Mouse (Mus musculus) lung, embryonic 14.5 days (tissue): Measurements from ENCODE around the gene Sgpl1. TPM values are rescaled to one million over a fixed set of nuclear protein-coding genes. Genes with fewer than 3 reads are reported as not detected.

ENCODE experiments used
- ATAC-seq: fragments of 200-750 bp; cut with Nextera tagmentation; 2 replicates; pipeline ENCODE4 v1.8.0; 2017; ENCODE audit warnings: mild to moderate bottlenecking, moderate TSS enrichment, moderate library complexity; ENCODE audit not compliant: insufficient read depth
- DNase-seq: peaks from one replicate; pipeline ENCODE4 v3.0.0-alpha.2; 2015
- H3K27ac ChIP-seq: fragments of 300-500 bp; sonication (generic); 2 replicates; pipeline ENCODE4 v1.5.1; 2014; ENCODE audit warnings: low read depth, mild to moderate bottlenecking, moderate library complexity
- H3K27me3 ChIP-seq: fragments of 300-500 bp; sonication (generic); 2 replicates; pipeline ENCODE4 v1.6.1; 2014; ENCODE audit warnings: low read length, control low read depth; ENCODE audit not compliant: insufficient read depth
- H3K36me3 ChIP-seq: fragments of 300-500 bp; sonication (generic); 2 replicates; pipeline ENCODE4 v1.6.1; 2014; ENCODE audit warnings: control low read depth; ENCODE audit not compliant: insufficient read depth
- H3K4me1 ChIP-seq: fragments of 300-500 bp; sonication (generic); 2 replicates; pipeline ENCODE4 v1.6.1; 2014; ENCODE audit warnings: antibody characterized with exemption, control low read depth; ENCODE audit not compliant: insufficient read depth
- H3K4me2 ChIP-seq: fragments of 300-500 bp; sonication (generic); 2 replicates; pipeline ENCODE4 v1.6.1; 2014; ENCODE audit warnings: mild to moderate bottlenecking
- H3K4me3 ChIP-seq: fragments of 300-500 bp; sonication (generic); 2 replicates; pipeline ENCODE4 v1.5.1; 2014; ENCODE audit warnings: low read depth, low read length
- H3K9ac ChIP-seq: fragments of 300-500 bp; sonication (generic); 2 replicates; pipeline ENCODE4 v1.6.1; 2014
- H3K9me3 ChIP-seq: fragments of 300-500 bp; sonication (generic); 2 replicates; pipeline ENCODE4 v1.6.1; 2016; ENCODE audit warnings: low read depth, low read length, control low read depth
- CTCF ChIP-seq: IDR thresholded peaks from 2 replicates; pipeline ENCODE4 v1.5.1; 2016; ENCODE audit warnings: antibody characterized with exemption, low read depth
- WGBS: fragments of 180-500 bp; shearing (Covaris S2); extraction: QIAGEN DNeasy Blood & Tissue Kit; methylation state at CpG from one replicate; pipeline ENCODE4 v1.1.7; 2014; 5-methylcytosine and 5-hydroxymethylcytosine counted together
- polyA plus RNA-seq: library from polyadenylated mRNA; unstranded; fragments of >200 nt; fragmentation: Nextera tagmentation; extraction: Ambion mirVana; gene quantifications from 2 replicates; pipeline ENCODE4 v1.2.1, GENCODE M21; 2014

Sgpl1 gene
- polyA plus RNA-seq, 1 experiment from 2014 or later, result 77.6 TPM

- DNase-seq (no peak), ATAC-seq (no peak)
- 85% methylated on average over 8 of the region's 8 CpGs for WGBS
- no peak overlapping the region for H3K4me2 ChIP-seq
- H3K4me3 ChIP-seq, result no peak overlapping the region
- TF ChIP-seq CTCF, result no peak
- no peaks in the 10 kb centered on the region for H3K9me3 ChIP-seq
- no peak overlapping the region for H3K27ac ChIP-seq
- H3K36me3 ChIP-seq, result no peaks in the 10 kb centered on the region
- no peaks in the 10 kb centered on the region for H3K27me3 ChIP-seq
- peaks cover 11% of the 10 kb centered on the region for H3K4me1 ChIP-seq
- H3K9ac ChIP-seq, result no peak overlapping the region
Observed at GRCm38 (mm10) chr10:61178687-61179086, 31.2 kb upstream of the Sgpl1 start.

- Histone ChIP-seq H3K9me3 (no peaks in the 10 kb centered on the region), H3K27ac (no peak overlapping the region), H3K27me3 (no peaks in the 10 kb centered on the region), H3K4me1 (peaks cover 11% of the 10 kb centered on the region), H3K4me2 (no peak overlapping the region), H3K4me3 (no peak overlapping the region), H3K36me3 (no peaks in the 10 kb centered on the region), H3K9ac (no peak overlapping the region)
- no peak for ATAC-seq
- 80% methylated on average over 4 of the region's 4 CpGs for WGBS
- no peak for TF ChIP-seq CTCF
- no peak for DNase-seq
Observed at GRCm38 (mm10) chr10:61177751-61178150, 30.2 kb upstream of the Sgpl1 start.

- H3K4me2 ChIP-seq, result peak overlapping the region; percentile 37
- 34% methylated on average over 7 of the region's 7 CpGs for WGBS
- H3K27ac ChIP-seq, result no peak overlapping the region
- no peaks in the 10 kb centered on the region for H3K27me3 ChIP-seq
- H3K4me3 ChIP-seq, result no peak overlapping the region
- H3K4me1 ChIP-seq, result peaks cover 11% of the 10 kb centered on the region
- ATAC-seq (peak; percentile 55; the same call in 1 of the 2 replicates), DNase-seq (peak; percentile 72)
- no peak for TF ChIP-seq CTCF
- H3K9me3 ChIP-seq, result no peaks in the 10 kb centered on the region
- no peaks in the 10 kb centered on the region for H3K36me3 ChIP-seq
- peak overlapping the region; percentile 13; the same call in 1 of the 2 replicates for H3K9ac ChIP-seq
Observed at GRCm38 (mm10) chr10:61176221-61176790, 28.8 kb upstream of the Sgpl1 start.

- Histone ChIP-seq H3K27ac (no peak overlapping the region), H3K9me3 (no peaks in the 10 kb centered on the region), H3K9ac (peak overlapping the region; percentile 13; the same call in 1 of the 2 replicates), H3K4me1 (peaks cover 11% of the 10 kb centered on the region), H3K4me2 (peak overlapping the region; percentile 37), H3K27me3 (no peaks in the 10 kb centered on the region), H3K4me3 (no peak overlapping the region), H3K36me3 (no peaks in the 10 kb centered on the region)
- DNase-seq (peak; percentile 77), ATAC-seq (peak; percentile 42; the same call in 1 of the 2 replicates)
- peak; percentile 65 for TF ChIP-seq CTCF
- 14% methylated on average over 24 of the region's 24 CpGs for WGBS
Observed at GRCm38 (mm10) chr10:61175442-61176204, 28.1 kb upstream of the Sgpl1 start.

- WGBS, result 23% methylated on average over 13 of the region's 13 CpGs
- ATAC-seq, result peak; percentile 48
- H3K27me3 ChIP-seq, result no peaks in the 10 kb centered on the region
Observed at GRCm38 (mm10) chr10:61174711-61175441, 27.4 kb upstream of the Sgpl1 start.

GRCm38 (mm10) chr10:61172496-61172895 lies 25.0 kb upstream of the Sgpl1 start:
- DNase-seq (no peak), ATAC-seq (no peak)
- WGBS, result 82% methylated on average over 4 of the region's 4 CpGs
- Histone ChIP-seq H3K36me3 (no peaks in the 10 kb centered on the region), H3K4me1 (peaks cover 11% of the 10 kb centered on the region), H3K9ac (no peak overlapping the region), H3K4me3 (no peak overlapping the region), H3K4me2 (no peak overlapping the region), H3K27me3 (no peaks in the 10 kb centered on the region), H3K27ac (no peak overlapping the region), H3K9me3 (no peaks in the 10 kb centered on the region)
- TF ChIP-seq CTCF, result no peak

More at GRCm38 (mm10) chr10:61174711-61175441, 27.4 kb upstream of the Sgpl1 start:
- Histone ChIP-seq H3K4me2 (no peak overlapping the region), H3K27ac (no peak overlapping the region), H3K36me3 (no peaks in the 10 kb centered on the region), H3K4me1 (peaks cover 11% of the 10 kb centered on the region), H3K9ac (no peak overlapping the region), H3K4me3 (no peak overlapping the region), H3K9me3 (no peaks in the 10 kb centered on the region)
- DNase-seq, result peak; percentile 77
- no peak for TF ChIP-seq CTCF

- no peak for TF ChIP-seq CTCF
- no peaks in the 10 kb centered on the region for H3K9me3 ChIP-seq
- 53% methylated on average over 3 of the region's 3 CpGs for WGBS
- DNase-seq, result no peak
- ATAC-seq, result no peak
- no peak within 1 kb of the TSS for H3K9ac ChIP-seq
- peaks cover 11% of the 10 kb centered on the region for H3K4me1 ChIP-seq
- no peaks in the 10 kb centered on the region for H3K36me3 ChIP-seq
- no peak within 1 kb of the TSS for H3K4me3 ChIP-seq
- H3K27me3 ChIP-seq, result no peaks in the 10 kb centered on the region
- no peak within 1 kb of the TSS for H3K4me2 ChIP-seq
- no peak within 1 kb of the TSS for H3K27ac ChIP-seq
Observed at GRCm38 (mm10) chr10:61171654-61172053, 24.2 kb upstream of the Sgpl1 start, which contains the start of gene Tbata. TSS of gene Tbata (plus strand) at chr10:61171954.
